Mouse (Mus musculus): ENCODE results near the gene Prpf6.

- TF ChIP-seq ZC3H11A (IDR thresholded peaks at IDR 0.05; ENCODE audit: borderline replicate concordance, low read depth, low read length) (no peak; the same call in 1 of the 2 replicates), ZNF384 (IDR thresholded peaks at IDR 0.05; ENCODE audit: low read depth, low read length) (no peak), MAFK (IDR thresholded peaks at IDR 0.05; ENCODE audit: insufficient read depth, low read depth, low read length) (no peak)
These were observed 23.2 kb upstream of the Prpf6 start for GRCm38 (mm10) chr2:181568272-181569008.
